Mouse (Mus musculus) heart, embryonic 14.5 days (tissue): Measurements from ENCODE around the gene Mfap4. TPM values are rescaled to one million over a fixed set of nuclear protein-coding genes. Genes with fewer than 3 reads are reported as not detected.

Source experiments
- ATAC-seq: fragments of 200-750 bp; cut with Nextera tagmentation; 2 replicates; pipeline ENCODE4 v1.8.0; 2017; ENCODE audit warnings: low read depth, moderate TSS enrichment; ENCODE audit not compliant: insufficient number of reproducible peaks, insufficient read depth, low FRiP score
- H3K27ac ChIP-seq, 2 experiments: fragments of 200-500 bp in 1 of 2; fragments of 300-500 bp in 1 of 2; sonication (generic) in 1 of 2; replicated peaks in 1 of 2; 2 replicates each; pipeline ENCODE4 v1.5.1; 2012 to 2014; ENCODE audit warnings: low read depth in 2 of 2, low read length in 2 of 2, control low read depth in 1 of 2, mild to moderate bottlenecking in 1 of 2, mixed read lengths in 1 of 2; ENCODE audit not compliant: control insufficient read depth in 1 of 2, insufficient read depth in 1 of 2
- H3K27me3 ChIP-seq: fragments of 300-500 bp; sonication (generic); 2 replicates; pipeline ENCODE4 v1.6.1; 2014; ENCODE audit warnings: mild to moderate bottlenecking, low read length, control low read depth; ENCODE audit not compliant: control insufficient read depth, insufficient read depth
- H3K36me3 ChIP-seq: fragments of 300-500 bp; sonication (generic); 2 replicates; pipeline ENCODE4 v1.6.1; 2014; ENCODE audit warnings: mild to moderate bottlenecking, control low read depth, low read length, mixed read lengths; ENCODE audit not compliant: control insufficient read depth, insufficient read depth
- H3K4me1 ChIP-seq, 2 experiments: fragments of 200-500 bp in 1 of 2; fragments of 300-500 bp in 1 of 2; sonication (generic) in 1 of 2; 2 replicates each; pipeline ENCODE4 v1.6.1; 2012 to 2014; ENCODE audit warnings: low read length in 2 of 2, control low read depth in 1 of 2, mixed read lengths in 1 of 2; ENCODE audit not compliant: control insufficient read depth in 2 of 2, insufficient read depth in 2 of 2
- H3K4me2 ChIP-seq: fragments of 300-500 bp; sonication (generic); 2 replicates; pipeline ENCODE4 v1.6.1; 2014; ENCODE audit warnings: mild to moderate bottlenecking, low read length
- H3K4me3 ChIP-seq, 2 experiments: fragments of 200-500 bp in 1 of 2; fragments of 300-500 bp in 1 of 2; sonication (generic) in 1 of 2; 2 replicates each; pipeline ENCODE4 v1.5.1; 2012 to 2014; ENCODE audit warnings: low read length in 2 of 2, mild to moderate bottlenecking in 2 of 2, control low read depth in 1 of 2, low read depth in 1 of 2, moderate library complexity in 1 of 2; ENCODE audit not compliant: control insufficient read depth in 1 of 2, insufficient read depth in 1 of 2
- H3K9ac ChIP-seq: fragments of 300-500 bp; sonication (generic); 2 replicates; pipeline ENCODE4 v1.6.1; 2014; ENCODE audit warnings: mild to moderate bottlenecking, low read length
- H3K9me3 ChIP-seq: fragments of 300-500 bp; sonication (generic); 2 replicates; pipeline ENCODE4 v1.6.1; 2016; ENCODE audit warnings: low read length, control low read depth; ENCODE audit not compliant: control insufficient read depth
- WGBS: fragments of 180-500 bp; shearing (Covaris S2); extraction: QIAGEN DNeasy Blood & Tissue Kit; methylation state at CpG from one replicate; pipeline ENCODE4 v1.1.7; 2014; 5-methylcytosine and 5-hydroxymethylcytosine counted together
- polyA plus RNA-seq: library from polyadenylated mRNA; unstranded; fragments of >200 nt; fragmentation: Nextera tagmentation; extraction: Ambion mirVana; gene quantifications from 2 replicates; pipeline ENCODE4 v1.2.1, GENCODE M21; 2014

Mfap4 gene
- polyA plus RNA-seq, 1 experiment from 2014 or later, result 146 TPM

DNA sequence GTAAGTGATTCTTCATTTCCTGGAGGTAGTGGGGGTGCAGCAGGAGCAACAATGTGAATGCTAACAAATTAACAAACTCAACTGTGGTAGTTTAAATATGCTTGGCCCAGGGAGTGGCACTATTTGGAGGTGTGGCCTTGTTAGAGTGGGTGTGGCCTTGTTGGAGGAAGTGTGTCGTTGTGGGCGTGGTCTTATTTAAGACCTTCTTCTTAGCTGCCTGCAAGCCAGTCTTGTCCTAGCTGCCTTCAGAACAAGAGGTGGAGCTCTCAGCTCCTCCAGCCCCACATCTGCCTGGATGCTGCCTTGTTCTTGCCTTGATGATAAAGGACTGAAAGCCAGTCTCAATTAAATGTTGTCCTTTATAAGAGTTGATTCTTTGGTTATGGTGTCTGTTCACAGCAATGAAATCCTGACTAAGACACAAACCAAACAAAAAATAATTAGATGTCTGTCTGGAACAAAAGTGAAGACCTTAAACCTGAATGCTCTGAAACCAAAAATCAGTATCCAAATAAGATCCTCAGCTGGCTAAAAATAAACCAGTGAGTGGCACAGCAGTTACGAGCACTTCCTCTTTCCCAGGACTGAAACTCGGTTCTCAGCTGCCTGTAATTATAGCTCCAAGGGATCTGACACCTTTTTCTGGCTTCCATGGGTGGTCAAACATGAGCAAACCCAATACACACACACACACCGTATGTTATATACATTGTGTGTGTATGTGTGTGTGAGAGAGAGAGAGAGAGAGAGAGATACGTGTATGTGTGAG, 13.7 kb downstream of the Mfap4 start:
- H3K36me3 ChIP-seq, result no peaks in the 10 kb centered on the region
- H3K27me3 ChIP-seq, result no peaks in the 10 kb centered on the region
- WGBS, result 51% methylated on average over 6 of the region's 6 CpGs
- peak overlapping the region; percentile 16; the same call in 1 of the 2 replicates for H3K4me2 ChIP-seq
- no peak overlapping the region for H3K4me3 ChIP-seq
- no peak for ATAC-seq
- H3K27ac ChIP-seq, result peak overlapping the region; percentile 64 to 67
- H3K4me1 ChIP-seq, result peaks cover 7 to 10% of the 10 kb centered on the region in 2 experiments; a peak in 3 of 4 replicates
- H3K9ac ChIP-seq, result no peak overlapping the region
- H3K9me3 ChIP-seq, result no peaks in the 10 kb centered on the region

DNA sequence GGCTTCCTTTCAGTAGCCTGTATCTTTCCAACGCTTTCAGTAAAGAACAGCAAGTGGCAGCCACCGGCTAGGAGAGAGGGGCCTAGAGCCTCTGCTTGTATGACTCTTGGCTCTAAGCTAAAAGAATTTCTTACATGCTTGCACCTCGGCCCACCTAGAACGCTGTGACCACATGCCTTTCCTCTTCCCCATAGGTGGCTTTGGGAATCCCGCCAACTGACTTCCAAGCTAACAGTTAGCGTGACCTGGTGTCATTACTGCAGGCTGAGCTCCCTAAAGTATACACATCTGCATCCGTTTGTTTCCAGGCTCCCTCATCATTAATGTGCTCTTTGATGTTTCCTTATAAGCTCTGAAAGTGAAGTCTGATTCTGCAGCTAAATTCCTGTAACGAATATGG, 18.7 kb downstream of the Mfap4 start:
- H3K9me3 ChIP-seq, result no peaks in the 10 kb centered on the region
- H3K4me2 ChIP-seq, result no peak overlapping the region
- H3K4me3 ChIP-seq, result no peak overlapping the region
- H3K9ac ChIP-seq, result no peak overlapping the region
- ATAC-seq, result no peak
- peaks cover 7 to 11% of the 10 kb centered on the region in 2 experiments for H3K4me1 ChIP-seq
- H3K27me3 ChIP-seq, result no peaks in the 10 kb centered on the region
- 82% methylated on average over 8 of the region's 8 CpGs for WGBS
- no peak overlapping the region for H3K27ac ChIP-seq
- H3K36me3 ChIP-seq, result no peaks in the 10 kb centered on the region

DNA sequence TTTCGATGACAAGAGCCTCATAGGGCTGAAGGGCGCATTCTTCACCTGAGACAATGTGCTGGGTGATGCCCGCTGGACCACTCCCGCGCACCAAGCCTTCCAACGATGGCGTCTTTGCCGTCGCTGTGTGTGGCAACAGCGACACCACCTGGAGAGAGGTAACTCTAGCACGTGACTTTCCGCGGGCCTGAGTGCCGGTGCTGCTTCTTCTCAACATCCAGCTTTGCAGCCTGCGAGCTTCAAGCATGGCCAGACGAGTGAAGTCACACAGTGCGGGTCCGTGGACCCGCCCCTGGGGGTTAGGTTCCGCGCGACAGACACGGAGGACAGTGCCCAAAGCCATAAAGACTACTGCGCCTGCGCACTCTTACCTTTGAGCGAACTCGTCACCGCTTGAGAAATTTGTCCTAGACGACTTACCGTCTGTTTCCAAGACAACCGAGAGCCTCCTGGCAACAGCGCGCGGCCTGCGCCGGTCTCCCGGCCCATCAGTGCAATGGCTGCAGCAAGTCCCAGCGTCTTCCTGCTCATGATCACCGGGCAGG, 19.6 kb downstream of the Mfap4 start, which contains the start of gene B9d1:
Gene B9d1, plus strand, starts transcription at position 432 of the 545 bp plus-strand sequence.
- peak within 1 kb of the TSS; percentile 70 to 91 for H3K4me3 ChIP-seq
- no peaks in the 10 kb centered on the region for H3K36me3 ChIP-seq
- H3K4me1 ChIP-seq, result peaks cover 4 to 6% of the 10 kb centered on the region in 2 experiments
- H3K9ac ChIP-seq, result peak within 1 kb of the TSS; percentile 78
- ATAC-seq, result peak; percentile 91
- H3K27me3 ChIP-seq, result no peaks in the 10 kb centered on the region
- peak within 1 kb of the TSS; percentile 59 to 83 for H3K27ac ChIP-seq
- H3K4me2 ChIP-seq, result peak within 1 kb of the TSS; percentile 83
- H3K9me3 ChIP-seq, result no peaks in the 10 kb centered on the region
- under 1% methylated on average over 39 of the region's 39 CpGs for WGBS

DNA sequence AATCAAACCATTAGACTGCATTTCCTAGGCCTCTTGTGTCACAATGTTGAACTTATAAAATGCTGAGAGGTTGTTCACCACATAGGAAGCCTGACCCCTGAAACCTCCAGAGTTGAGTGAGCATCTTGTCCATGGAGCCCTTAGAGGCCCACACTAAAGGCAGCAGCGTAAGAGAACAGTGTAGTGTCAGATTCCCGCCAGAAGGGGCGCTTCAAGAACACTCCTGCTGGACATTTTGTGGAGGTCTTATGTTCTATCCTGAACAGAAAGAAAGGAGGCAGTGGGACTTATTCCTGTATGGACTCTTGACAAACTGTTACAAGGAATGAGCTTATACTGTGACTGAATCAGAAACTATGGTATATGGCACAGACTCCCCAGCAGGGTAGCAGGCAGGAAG, 29.7 kb downstream of the Mfap4 start:
- H3K36me3 ChIP-seq, result peaks cover 33% of the 10 kb centered on the region
- H3K4me2 ChIP-seq, result no peak overlapping the region
- H3K27ac ChIP-seq, result no peak overlapping the region
- H3K9me3 ChIP-seq, result no peaks in the 10 kb centered on the region
- no peaks in the 10 kb centered on the region for H3K27me3 ChIP-seq
- H3K4me1 ChIP-seq, result peaks cover 3 to 11% of the 10 kb centered on the region in 2 experiments
- no peak overlapping the region for H3K9ac ChIP-seq
- no peak for ATAC-seq
- no peak overlapping the region for H3K4me3 ChIP-seq
- WGBS, result 41% methylated on average over 3 of the region's 3 CpGs

DNA sequence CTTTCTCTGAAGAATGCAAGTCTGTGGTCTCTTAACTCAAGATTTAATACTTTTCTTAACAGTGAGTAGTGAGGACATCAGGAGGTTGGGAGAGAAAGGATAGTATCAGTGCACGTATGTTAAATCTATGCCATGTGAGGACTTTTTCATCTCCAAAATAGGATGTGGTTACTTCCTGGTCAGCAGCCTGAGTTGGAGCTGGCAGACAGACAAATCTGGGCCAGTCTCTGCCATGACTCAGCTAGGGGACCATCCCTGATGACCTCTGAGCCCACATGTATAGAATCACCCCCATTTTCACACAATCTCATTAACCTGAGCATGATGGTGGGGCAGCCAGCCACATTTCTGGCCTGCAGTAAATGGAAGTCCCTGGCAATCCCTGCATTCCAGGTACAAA, 32.7 kb downstream of the Mfap4 start:
- Histone ChIP-seq H3K4me1 (peaks cover 3 to 11% of the 10 kb centered on the region in 2 experiments), H3K4me3 (no peak overlapping the region), H3K27me3 (no peaks in the 10 kb centered on the region), H3K9ac (no peak overlapping the region), H3K4me2 (no peak overlapping the region), H3K9me3 (no peaks in the 10 kb centered on the region), H3K27ac (no peak overlapping the region), H3K36me3 (peaks cover 57% of the 10 kb centered on the region)
- no peak for ATAC-seq
- WGBS, result 90% methylated on average over 1 of the region's 1 CpGs

DNA sequence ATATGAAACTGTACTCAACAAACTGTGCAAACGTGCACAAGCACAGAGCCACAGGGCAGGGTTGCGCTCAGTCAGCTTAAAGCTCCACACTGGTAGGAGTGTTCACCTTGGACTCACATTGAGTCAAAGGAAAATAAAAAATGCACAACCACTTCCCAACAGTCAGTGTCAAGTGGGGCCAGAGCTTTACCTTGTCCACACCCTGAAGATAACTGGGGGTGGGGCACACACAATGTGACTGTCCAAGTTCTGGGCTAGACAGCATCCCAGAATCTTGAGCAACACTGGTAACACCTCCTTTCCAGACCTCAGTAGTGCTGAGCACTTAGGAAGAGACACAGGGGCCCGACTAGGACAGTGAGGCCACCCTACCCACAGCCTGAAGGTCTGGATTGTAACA, 33.6 kb downstream of the Mfap4 start:
- Histone ChIP-seq H3K4me2 (no peak overlapping the region), H3K27ac (no peak overlapping the region), H3K36me3 (peaks cover 60% of the 10 kb centered on the region), H3K4me3 (no peak overlapping the region), H3K4me1 (peaks cover 3 to 11% of the 10 kb centered on the region in 2 experiments), H3K9me3 (no peaks in the 10 kb centered on the region), H3K27me3 (no peaks in the 10 kb centered on the region), H3K9ac (no peak overlapping the region)
- ATAC-seq, result no peak
- WGBS, result 62% methylated on average over 3 of the region's 3 CpGs

DNA sequence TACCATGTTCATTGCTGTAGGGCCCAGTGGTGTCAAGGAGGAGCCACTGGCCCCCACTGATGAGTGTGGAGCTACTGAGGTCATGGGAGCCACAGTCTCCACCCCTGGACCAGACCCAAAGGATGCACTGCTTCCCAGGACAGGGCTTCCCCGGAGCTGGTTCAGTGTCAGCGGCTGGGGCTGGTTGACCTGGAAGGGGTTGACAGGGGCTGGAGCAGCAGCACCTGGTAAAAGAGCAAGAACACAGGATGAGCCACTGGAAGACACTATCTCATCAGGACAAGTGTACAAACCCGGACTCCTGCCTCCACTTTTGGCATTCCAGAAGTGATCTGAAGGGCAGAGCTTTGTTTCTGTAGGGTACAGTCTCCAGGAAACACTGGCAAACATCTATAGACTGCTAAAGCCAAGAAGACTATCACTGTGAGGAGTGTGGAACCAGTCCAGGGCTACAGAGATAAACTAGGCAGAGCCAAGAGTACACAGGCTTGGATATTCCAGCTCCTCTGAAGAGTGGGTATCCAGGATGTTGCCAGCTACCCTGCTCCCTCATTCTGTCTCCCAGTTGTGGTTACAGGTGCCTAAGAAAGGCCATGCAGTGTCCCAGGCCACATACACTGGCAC, 34.4 kb downstream of the Mfap4 start:
- H3K9me3 ChIP-seq, result no peaks in the 10 kb centered on the region
- WGBS, result 82% methylated on average over 3 of the region's 3 CpGs
- no peak overlapping the region for H3K4me2 ChIP-seq
- peaks cover 62% of the 10 kb centered on the region for H3K36me3 ChIP-seq
- no peak overlapping the region for H3K27ac ChIP-seq
- no peak overlapping the region for H3K4me3 ChIP-seq
- peaks cover 3 to 11% of the 10 kb centered on the region in 2 experiments for H3K4me1 ChIP-seq
- H3K27me3 ChIP-seq, result no peaks in the 10 kb centered on the region
- ATAC-seq, result no peak
- H3K9ac ChIP-seq, result no peak overlapping the region
